In genomic region chr9:44708925-44709324, GRCm38 (mm10) we compare ENCODE assay signal across 9 mouse cellular contexts. TPM values are rescaled to one million over a fixed set of nuclear protein-coding genes. Genes with fewer than 3 reads are reported as not detected.
DNase-seq lines count a peak whose midpoint lies in the region; ATAC-seq and TF ChIP-seq lines count a peak whose summit lies in the region.
"Had no signal": no experiment of that assay in that cellular context is flagged by ENCODE, and none has a peak within 500 bp of the region (broad histone marks: within the 10 kb centered on the region; RNA-seq: fewer than 3 reads in every experiment).

No protein-coding gene starts in this region.

- H3K36me3 ChIP-seq in lung, postnatal 0 days (ENCODE audit: insufficient read depth, low read length) = no peaks in the 10 kb centered on the region; the same call in 1 of the 2 replicates
- H3K36me3 ChIP-seq in embryonic facial prominence, embryonic 12.5 days = peaks cover 76% of the 10 kb centered on the region
- 0 out of 2 replicates have a peak, but pooled peaks cover 3% of the 10 kb centered on the region for H3K36me3 ChIP-seq in intestine, embryonic 16.5 days (ENCODE audit: control insufficient read depth, insufficient read depth, low read length)
- peaks cover 3% of the 10 kb centered on the region; the same call in 1 of the 2 replicates for H3K36me3 ChIP-seq in stomach, embryonic 15.5 days

- no peak overlapping the region for H3K27ac ChIP-seq in lung, postnatal 0 days (ENCODE audit: low read length)
- peak overlapping the region; percentile 85 for H3K27ac ChIP-seq in embryonic facial prominence, embryonic 12.5 days
- no peak overlapping the region; the same call in 1 of the 2 replicates for H3K27ac ChIP-seq in intestine, embryonic 16.5 days (ENCODE audit: low read length)
- no peak overlapping the region for H3K27ac ChIP-seq in stomach, embryonic 15.5 days

- peak overlapping the region; percentile 68 for H3K4me2 ChIP-seq in lung, postnatal 0 days (replicated peaks; ENCODE audit: low read depth, low read length)
- peak overlapping the region; percentile 72 for H3K4me2 ChIP-seq in embryonic facial prominence, embryonic 12.5 days (replicated peaks)
- H3K4me2 ChIP-seq in intestine, embryonic 16.5 days (ENCODE audit: low read depth, low read length) = peak overlapping the region; percentile 77
- peak overlapping the region; percentile 72 for H3K4me2 ChIP-seq in stomach, embryonic 15.5 days

- 42% methylated on average over 6 of the region's 6 CpGs for WGBS in lung, postnatal 0 days
- 24% methylated on average over 6 of the region's 6 CpGs for WGBS in embryonic facial prominence, embryonic 12.5 days
- WGBS in intestine, embryonic 16.5 days = 32% methylated on average over 6 of the region's 6 CpGs
- 40% methylated on average over 6 of the region's 6 CpGs for WGBS in stomach, embryonic 15.5 days

- no peak for TF ChIP-seq EP300 in lung, postnatal 0 days (IDR thresholded peaks at IDR 0.05)

- H3K4me1 ChIP-seq in lung, postnatal 0 days (ENCODE audit: insufficient read depth, low read depth, low read length) = no peaks in the 10 kb centered on the region
- peaks cover 27% of the 10 kb centered on the region for H3K4me1 ChIP-seq in embryonic facial prominence, embryonic 12.5 days
- H3K4me1 ChIP-seq in intestine, embryonic 16.5 days (ENCODE audit: control insufficient read depth, insufficient read depth, low read length) = peaks cover 21% of the 10 kb centered on the region
- H3K4me1 ChIP-seq in stomach, embryonic 15.5 days = peaks cover 25% of the 10 kb centered on the region

- TF ChIP-seq CTCF in lung, postnatal 0 days (IDR thresholded peaks at IDR 0.05) = no peak

- peak overlapping the region; percentile 41; the same call in 1 of the 2 replicates for H3K4me3 ChIP-seq in lung, postnatal 0 days (ENCODE audit: low read depth, low read length)
- H3K4me3 ChIP-seq in embryonic facial prominence, embryonic 12.5 days = peak overlapping the region; percentile 38
- peak overlapping the region; percentile 52 for H3K4me3 ChIP-seq in intestine, embryonic 16.5 days (ENCODE audit: low read length)
- peak overlapping the region; percentile 46 for H3K4me3 ChIP-seq in stomach, embryonic 15.5 days (replicated peaks)

- H3K9me3 ChIP-seq in lung, postnatal 0 days (ENCODE audit: low read length) = no peaks in the 10 kb centered on the region
- H3K9me3 ChIP-seq in embryonic facial prominence, embryonic 12.5 days = no peaks in the 10 kb centered on the region
- H3K9me3 ChIP-seq in intestine, embryonic 16.5 days (ENCODE audit: control insufficient read depth, low read length) = no peaks in the 10 kb centered on the region
- H3K9me3 ChIP-seq in stomach, embryonic 15.5 days = no peaks in the 10 kb centered on the region

- no peaks in the 10 kb centered on the region for H3K27me3 ChIP-seq in lung, postnatal 0 days (replicated peaks; ENCODE audit: insufficient read depth, low read length)
- no peaks in the 10 kb centered on the region for H3K27me3 ChIP-seq in embryonic facial prominence, embryonic 12.5 days
- no peaks in the 10 kb centered on the region for H3K27me3 ChIP-seq in intestine, embryonic 16.5 days (replicated peaks; ENCODE audit: control insufficient read depth, insufficient read depth, low read length)
- H3K27me3 ChIP-seq in stomach, embryonic 15.5 days (replicated peaks) = no peaks in the 10 kb centered on the region

- DNase-seq in lung, postnatal 0 days (ENCODE audit: low spot score) = peak; percentile 46
- no peak for DNase-seq in lung, adult 18-20 months
- no peak for DNase-seq in T-cell, adult 2 months (ENCODE audit: low spot score)
- no peak for DNase-seq in spleen, postnatal 10 days (ENCODE audit: low spot score in 2 of 2)
- DNase-seq in right cerebral cortex, postnatal 14 days = no peak

- ATAC-seq in lung, postnatal 0 days = peak; percentile 32
- peak; percentile 8; the same call in 1 of the 2 replicates for ATAC-seq in embryonic facial prominence, embryonic 12.5 days (ENCODE audit: insufficient number of reproducible peaks, insufficient read depth, low FRiP score, low TSS enrichment)
- ATAC-seq in intestine, embryonic 16.5 days = no peak
- no peak for ATAC-seq in stomach, embryonic 15.5 days (ENCODE audit: insufficient read depth, low FRiP score, low read depth)

- peak overlapping the region; percentile 29; the same call in 1 of the 2 replicates for H3K9ac ChIP-seq in lung, postnatal 0 days (replicated peaks; ENCODE audit: low read depth)
- peak overlapping the region; percentile 56 for H3K9ac ChIP-seq in embryonic facial prominence, embryonic 12.5 days
- peak overlapping the region; percentile 65; the same call in 1 of the 2 replicates for H3K9ac ChIP-seq in intestine, embryonic 16.5 days (ENCODE audit: low read depth, low read length)
- no peak overlapping the region for H3K9ac ChIP-seq in stomach, embryonic 15.5 days

RNA-seq across cellular contexts. Expression of gene Phldb1, which starts 26.1 kb away (rescaled TPM):
- 21.3 and 21.8 TPM in 2 replicates for polyA plus RNA-seq in lung, postnatal 0 days (2015; fragmentation: Nextera tagmentation; extraction: Ambion mirVana)
- polyA plus RNA-seq in embryonic facial prominence, embryonic 12.5 days (2016; fragmentation: Nextera tagmentation; extraction: Ambion mirVana) = 57.1 and 60.7 TPM in 2 replicates
- polyA plus RNA-seq in intestine, embryonic 16.5 days (2015; fragmentation: Nextera tagmentation; extraction: Ambion mirVana) = 12.9 and 14.4 TPM in 2 replicates
- polyA plus RNA-seq in stomach, embryonic 15.5 days (2015; fragmentation: Nextera tagmentation; extraction: Ambion mirVana) = 24.0 and 25.4 TPM in 2 replicates

RNA-seq across cellular contexts. Expression of gene Treh, which starts 35.9 kb away (rescaled TPM):
- polyA plus RNA-seq in lung, postnatal 0 days (2015; fragmentation: Nextera tagmentation; extraction: Ambion mirVana) = not detected in 2 replicates
- not detected in 2 replicates for polyA plus RNA-seq in embryonic facial prominence, embryonic 12.5 days (2016; fragmentation: Nextera tagmentation; extraction: Ambion mirVana)
- polyA plus RNA-seq in intestine, embryonic 16.5 days (2015; fragmentation: Nextera tagmentation; extraction: Ambion mirVana) = 0.09 and 0.16 TPM in 2 replicates
- polyA plus RNA-seq in stomach, embryonic 15.5 days (2015; fragmentation: Nextera tagmentation; extraction: Ambion mirVana) = 0.13 TPM in 1 of 2 replicates, not detected in the other
- polyA plus RNA-seq: testis, adult 2 months had no signal

RNA-seq across cellular contexts. Expression of gene Arcn1, which starts 58.7 kb away (rescaled TPM):
- 92.3 and 104 TPM in 2 replicates for polyA plus RNA-seq in lung, postnatal 0 days (2015; fragmentation: Nextera tagmentation; extraction: Ambion mirVana)
- polyA plus RNA-seq in embryonic facial prominence, embryonic 12.5 days (2016; fragmentation: Nextera tagmentation; extraction: Ambion mirVana) = 193 and 197 TPM in 2 replicates
- polyA plus RNA-seq in intestine, embryonic 16.5 days (2015; fragmentation: Nextera tagmentation; extraction: Ambion mirVana) = 187 and 196 TPM in 2 replicates
- 189 and 208 TPM in 2 replicates for polyA plus RNA-seq in stomach, embryonic 15.5 days (2015; fragmentation: Nextera tagmentation; extraction: Ambion mirVana)

RNA-seq across cellular contexts. Expression of gene Ift46, which starts 58.8 kb away (rescaled TPM):
- polyA plus RNA-seq in lung, postnatal 0 days (2015; fragmentation: Nextera tagmentation; extraction: Ambion mirVana) = 81.4 and 91.7 TPM in 2 replicates
- polyA plus RNA-seq in embryonic facial prominence, embryonic 12.5 days (2016; fragmentation: Nextera tagmentation; extraction: Ambion mirVana) = 151 and 153 TPM in 2 replicates
- 68.1 and 71.4 TPM in 2 replicates for polyA plus RNA-seq in intestine, embryonic 16.5 days (2015; fragmentation: Nextera tagmentation; extraction: Ambion mirVana)
- 84.3 and 84.4 TPM in 2 replicates for polyA plus RNA-seq in stomach, embryonic 15.5 days (2015; fragmentation: Nextera tagmentation; extraction: Ambion mirVana)

Comparison
In these comparisons a context has a peak if more than half of its experiments do, and no peak if none do; other contexts are left out.
1. ATAC-seq: peak in lung, postnatal 0 days (single experiment) and embryonic facial prominence, embryonic 12.5 days (single experiment); none in intestine, embryonic 16.5 days (single experiment) and stomach, embryonic 15.5 days (single experiment).
2. Peak in every context shown above with its lines, with median percentiles within 50 percentile points of each other: H3K4me2 ChIP-seq and H3K4me3 ChIP-seq.